Mouse (Mus musculus) embryonic fibroblast, embryonic 13.5 days (primary cell): Measurements from ENCODE around the gene Car12.

Experiments
- CTCF ChIP-seq: IDR thresholded peaks from 2 replicates; pipeline ENCODE4 v1.5.1; 2011; ENCODE audit warnings: mild to moderate bottlenecking, control low read depth, low read length, moderate library complexity, borderline replicate concordance; ENCODE audit not compliant: insufficient read depth
- POLR2A ChIP-seq: IDR thresholded peaks from 2 replicates; pipeline ENCODE4 v1.6.1; 2011; ENCODE audit warnings: low read depth, mild to moderate bottlenecking, control low read depth, low read length, moderate library complexity

DNA sequence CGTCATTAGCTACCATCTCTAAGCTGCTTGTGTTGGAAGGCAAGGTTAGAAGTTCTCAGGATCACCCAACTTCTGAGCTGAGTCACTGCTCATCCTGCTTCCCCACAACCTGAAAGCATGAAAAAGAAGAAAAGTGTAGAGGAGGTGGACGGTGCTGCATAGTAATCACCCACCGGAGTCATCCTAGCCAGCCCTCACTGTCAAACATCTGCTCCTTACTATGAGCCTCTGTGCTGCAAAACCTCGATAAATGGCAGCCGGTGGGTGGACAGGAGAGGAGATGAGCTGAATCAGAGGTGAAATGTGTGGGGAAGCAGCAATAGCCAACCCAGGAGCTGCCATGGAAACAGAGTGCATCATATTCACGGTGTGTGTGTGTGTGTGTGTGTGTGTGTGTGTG lies 39.4 kb downstream of the Car12 start:
- TF ChIP-seq CTCF: no peak
- no peak for TF ChIP-seq POLR2A
